Mouse (Mus musculus): ENCODE results near the gene A530016L24Rik.

Gene A530016L24Rik

DNA sequence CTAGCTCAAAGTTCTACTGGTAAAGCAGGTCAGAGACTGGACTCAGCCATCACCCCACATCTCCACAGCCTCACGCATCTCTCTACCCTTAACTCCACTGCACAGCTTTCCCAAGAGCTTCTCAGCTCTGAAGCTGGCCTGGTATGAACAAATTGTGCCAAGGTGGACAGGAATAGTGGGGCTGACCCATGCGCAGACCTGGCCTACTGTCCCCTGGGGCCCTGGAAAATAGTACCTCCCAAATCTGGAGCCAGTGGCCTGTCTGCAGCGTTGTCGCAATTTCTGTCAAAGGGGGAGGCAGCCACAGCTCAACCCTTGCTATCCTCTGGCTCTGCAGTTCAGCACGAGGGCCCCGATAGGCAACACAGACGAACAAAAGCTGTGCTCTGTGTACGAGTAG, at the start of gene A530016L24Rik:
TSS of gene A530016L24Rik (plus strand) at position 315 of the 400 bp plus-strand sequence.
- DNase-seq (ENCODE audit: extremely low read depth, low read depth, low spot score): no peak

DNA sequence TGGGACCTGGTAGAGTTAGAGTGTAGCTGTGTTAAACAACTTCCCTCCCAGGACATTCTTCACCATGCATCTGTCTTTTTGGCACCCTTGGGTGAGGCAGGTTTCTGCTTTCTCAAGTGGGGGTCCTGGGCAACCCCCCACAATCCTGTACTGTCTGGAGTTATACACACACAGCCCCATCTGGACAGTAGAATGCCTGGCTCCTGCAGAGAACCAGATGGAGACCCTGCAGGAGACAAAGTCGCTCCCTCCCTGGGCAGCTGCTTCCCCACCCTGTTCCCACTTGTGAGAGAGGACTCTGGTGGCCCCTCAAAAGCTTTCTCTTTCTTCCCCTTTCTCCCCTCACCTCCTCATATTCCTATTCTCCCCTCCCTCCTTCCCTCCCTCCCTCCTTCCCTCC, 49.3 kb upstream of the A530016L24Rik start:
- DNase-seq (ENCODE audit: extremely low read depth, low read depth, low spot score): no peak

DNA sequence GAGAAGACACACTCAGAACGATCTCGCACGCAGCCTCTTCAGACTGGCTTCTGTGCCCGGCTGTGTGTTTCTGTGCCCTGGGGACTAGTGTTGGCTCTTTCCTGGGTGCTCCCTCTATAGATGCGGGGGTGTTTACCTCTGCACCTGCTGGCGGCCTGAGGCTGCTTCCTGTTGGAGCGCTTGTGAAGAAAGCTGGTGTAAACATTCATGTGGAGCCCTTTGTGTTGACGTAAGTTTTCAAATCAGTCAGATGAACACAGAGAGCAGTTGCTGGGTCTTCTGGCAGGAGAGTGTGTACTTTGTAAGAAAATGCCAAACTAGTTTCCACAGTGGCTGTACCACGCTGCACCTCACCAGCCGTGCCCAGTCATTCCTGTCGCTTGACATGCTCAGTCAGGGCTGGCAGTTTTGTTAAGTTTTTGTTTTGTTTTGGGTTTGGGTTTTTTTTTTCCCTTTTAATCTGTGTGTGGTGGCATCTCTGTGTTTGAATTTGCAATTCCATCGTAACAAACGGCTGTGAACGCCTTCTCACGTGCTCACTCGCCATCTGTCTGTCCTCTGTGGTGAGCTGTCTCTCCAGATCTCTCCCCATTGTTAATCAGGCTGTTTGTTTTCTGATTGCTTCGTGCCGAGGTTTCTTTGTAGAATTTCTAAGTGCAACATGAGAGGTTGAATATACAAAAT, 40.0 kb upstream of the A530016L24Rik start:
- DNase-seq (ENCODE audit: extremely low read depth, low read depth, low spot score): no peak

GRCm38 (mm10) chr12:112449828-112450180, 39.4 kb upstream of the A530016L24Rik start:
- DNase-seq (ENCODE audit: extremely low read depth, low read depth, low spot score): no peak

- no peak for DNase-seq (ENCODE audit: extremely low read depth, low read depth, low spot score)
Observed at GRCm38 (mm10) chr12:112450883-112451282, 38.4 kb upstream of the A530016L24Rik start.

DNA sequence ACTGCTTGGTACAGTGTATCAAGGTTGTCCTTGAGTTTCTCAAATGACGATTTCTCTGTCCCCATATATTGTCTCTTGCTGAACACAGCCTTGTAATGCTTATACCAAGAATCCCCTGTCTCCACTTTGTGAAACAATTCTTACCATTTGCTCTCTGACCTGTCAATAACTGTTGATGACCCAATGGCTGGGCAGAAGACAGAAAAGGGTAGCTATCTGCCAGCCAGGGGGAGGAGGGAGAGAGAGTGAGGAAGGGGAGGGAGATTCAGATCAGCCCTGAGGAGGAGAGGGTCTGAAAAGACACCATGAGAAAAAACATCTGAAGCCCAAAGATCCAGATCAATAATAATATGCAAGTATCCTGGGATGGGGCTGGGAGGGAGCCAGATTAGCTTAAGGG, 37.9 kb upstream of the A530016L24Rik start:
- no peak for DNase-seq (ENCODE audit: extremely low read depth, low read depth, low spot score)

DNA sequence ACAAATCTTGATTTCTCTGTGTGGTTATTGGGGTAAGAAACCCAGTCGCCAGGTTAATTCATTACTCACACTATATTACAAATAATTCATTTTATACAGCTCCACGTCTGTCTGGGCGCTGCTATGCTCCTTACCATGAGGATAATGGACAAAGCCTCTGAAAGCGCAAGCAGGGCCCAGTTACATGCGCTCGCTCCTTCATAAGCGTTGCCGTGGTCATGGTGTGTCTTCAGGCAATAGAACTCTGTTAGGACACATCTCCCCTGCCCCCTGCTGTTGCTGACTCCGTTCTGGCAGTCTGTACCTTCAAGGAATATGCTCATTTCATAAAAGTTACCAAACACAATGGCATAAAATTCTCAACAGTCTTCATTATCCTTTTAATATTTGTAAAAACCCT, 37.4 kb upstream of the A530016L24Rik start:
- no peak for DNase-seq (ENCODE audit: extremely low read depth, low read depth, low spot score)

- DNase-seq (ENCODE audit: extremely low read depth, low read depth, low spot score): no peak
Observed at GRCm38 (mm10) chr12:112456144-112456713, 33.0 kb upstream of the A530016L24Rik start.

DNA sequence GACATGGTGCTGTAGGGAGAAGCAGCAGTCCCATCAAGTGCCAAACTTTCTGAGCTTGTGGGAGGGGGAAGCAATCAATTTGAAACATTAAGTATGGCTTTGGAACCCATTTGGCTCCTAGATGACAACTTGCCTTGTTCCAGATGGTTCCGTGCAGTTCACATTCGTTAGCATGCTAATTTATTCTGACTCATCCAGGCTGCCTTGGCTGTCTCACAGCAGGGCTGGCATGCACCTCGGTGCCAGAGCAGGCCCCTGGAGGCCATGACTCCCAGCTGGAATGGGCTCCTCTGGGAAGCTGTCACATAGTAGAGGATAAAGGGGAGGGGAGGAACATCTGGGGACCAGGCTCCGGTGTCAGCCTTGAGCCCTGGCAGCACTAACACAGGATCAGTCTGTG, 31.4 kb upstream of the A530016L24Rik start:
- DNase-seq (ENCODE audit: extremely low read depth, low read depth, low spot score): no peak

GRCm38 (mm10) chr12:112462423-112462822, 26.8 kb upstream of the A530016L24Rik start:
- no peak for DNase-seq (ENCODE audit: extremely low read depth, low read depth, low spot score)

GRCm38 (mm10) chr12:112463209-112463608, 26.0 kb upstream of the A530016L24Rik start:
- no peak for DNase-seq (ENCODE audit: extremely low read depth, low read depth, low spot score)

GRCm38 (mm10) chr12:112463750-112464444, 25.4 kb upstream of the A530016L24Rik start:
- DNase-seq (ENCODE audit: extremely low read depth, low read depth, low spot score): no peak

DNA sequence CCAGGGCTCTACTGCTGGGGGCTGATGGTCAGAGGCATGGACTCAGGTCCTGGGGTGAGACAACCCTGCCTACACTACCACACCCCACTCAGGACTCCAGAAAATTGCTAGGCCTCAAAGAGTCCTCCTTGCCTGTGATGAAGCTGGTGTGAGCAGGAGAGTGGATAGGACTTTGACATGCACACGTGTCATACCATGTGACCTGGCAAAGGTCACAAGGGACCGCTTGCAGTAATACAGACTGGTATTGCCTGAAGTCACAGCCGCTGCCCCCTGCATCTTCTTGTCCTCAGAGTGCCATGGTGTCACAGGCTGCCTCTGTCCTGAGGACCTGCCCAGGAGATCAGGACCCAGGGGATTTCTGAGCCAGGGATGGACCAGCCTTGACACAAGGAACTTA, 24.7 kb upstream of the A530016L24Rik start:
- DNase-seq (ENCODE audit: extremely low read depth, low read depth, low spot score): no peak

DNA sequence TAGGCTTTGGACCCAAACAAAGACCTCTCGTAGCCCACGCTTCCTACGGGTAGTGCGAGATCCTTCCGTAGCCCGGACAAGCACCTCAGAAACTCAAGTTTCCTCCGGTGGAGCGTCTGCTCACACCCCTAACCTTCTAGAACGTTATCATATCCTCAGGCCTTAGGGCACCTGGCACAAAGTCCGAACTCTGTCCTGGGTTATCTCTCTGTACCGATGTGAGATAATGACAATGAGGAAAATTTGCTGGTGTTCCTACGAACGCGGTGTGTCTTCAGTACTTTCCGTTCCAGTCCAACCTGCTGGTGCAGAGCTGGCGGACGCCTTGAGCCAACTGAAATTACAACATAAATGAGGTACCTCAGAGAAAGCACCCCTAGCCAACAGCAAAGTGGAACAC, 23.3 kb upstream of the A530016L24Rik start:
- DNase-seq (ENCODE audit: extremely low read depth, low read depth, low spot score): no peak

DNA sequence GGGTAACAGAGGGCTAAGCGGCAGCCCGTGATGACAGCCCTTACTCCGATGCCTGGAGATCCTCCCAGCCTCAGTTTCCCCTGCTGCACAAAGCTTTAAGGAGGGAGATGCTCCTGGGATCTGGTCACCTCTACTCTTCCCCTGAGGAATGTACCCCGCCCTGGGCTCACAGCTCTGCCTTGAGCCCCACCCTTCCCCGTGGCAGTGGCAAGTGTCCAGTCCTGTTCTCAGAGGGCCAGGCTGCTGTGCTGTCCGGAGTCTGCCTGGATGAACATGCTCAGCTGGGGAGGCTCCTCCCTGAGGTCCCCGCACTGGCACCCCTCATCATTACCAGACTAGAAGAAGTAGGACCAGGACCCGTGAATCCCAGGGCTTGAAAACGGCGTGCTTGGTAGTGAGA, 21.9 kb upstream of the A530016L24Rik start:
- no peak for DNase-seq (ENCODE audit: extremely low read depth, low read depth, low spot score)

DNA sequence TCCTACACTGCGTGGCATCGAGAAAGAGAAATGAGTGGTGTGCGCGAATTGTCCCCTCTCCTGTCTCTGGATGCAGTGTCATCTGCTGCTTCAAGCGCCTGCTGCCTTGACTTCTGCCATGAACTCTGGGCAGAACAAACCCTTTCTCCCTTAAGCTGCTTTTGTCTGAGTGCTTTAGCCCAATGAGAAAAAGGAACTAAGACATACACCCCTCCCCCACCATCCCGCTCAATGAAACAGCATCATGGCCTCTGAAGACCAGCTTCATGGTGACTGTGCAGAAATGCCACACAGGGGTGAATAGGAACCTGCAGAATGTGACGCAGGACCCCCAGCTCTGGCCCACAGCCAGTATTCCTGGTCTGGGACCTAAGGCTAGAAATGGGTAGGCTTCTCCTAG, 19.9 kb upstream of the A530016L24Rik start:
- no peak for DNase-seq (ENCODE audit: extremely low read depth, low read depth, low spot score)

DNA sequence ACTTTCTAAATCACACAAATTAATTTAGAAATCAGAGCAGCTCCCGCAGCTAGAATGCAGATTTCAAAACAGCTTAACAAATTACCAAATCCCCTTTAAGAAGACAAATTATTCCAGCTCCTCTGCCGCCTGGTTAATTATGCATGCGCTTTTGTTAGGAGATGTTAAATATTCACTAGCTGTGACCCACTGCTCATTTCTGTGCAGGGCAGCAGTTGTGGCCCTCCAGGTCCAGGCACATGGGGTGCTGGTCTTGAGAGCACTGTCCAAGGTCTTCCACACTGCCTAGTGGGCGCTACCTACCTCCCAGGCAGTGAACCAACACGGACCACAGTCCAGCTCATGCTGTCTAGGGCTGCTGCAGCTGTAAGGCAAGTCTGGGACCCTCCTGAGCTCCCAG, 19.0 kb upstream of the A530016L24Rik start:
- no peak for DNase-seq (ENCODE audit: extremely low read depth, low read depth, low spot score)

- no peak for DNase-seq (ENCODE audit: extremely low read depth, low read depth, low spot score)
Observed at GRCm38 (mm10) chr12:112473777-112474176, 15.5 kb upstream of the A530016L24Rik start.

- no peak for DNase-seq (ENCODE audit: extremely low read depth, low read depth, low spot score)
Observed at GRCm38 (mm10) chr12:112489535-112489934, 287 bp downstream of the A530016L24Rik start.

GRCm38 (mm10) chr12:112490444-112490939, 1.2 kb downstream of the A530016L24Rik start:
- no peak for DNase-seq (ENCODE audit: extremely low read depth, low read depth, low spot score)

DNA sequence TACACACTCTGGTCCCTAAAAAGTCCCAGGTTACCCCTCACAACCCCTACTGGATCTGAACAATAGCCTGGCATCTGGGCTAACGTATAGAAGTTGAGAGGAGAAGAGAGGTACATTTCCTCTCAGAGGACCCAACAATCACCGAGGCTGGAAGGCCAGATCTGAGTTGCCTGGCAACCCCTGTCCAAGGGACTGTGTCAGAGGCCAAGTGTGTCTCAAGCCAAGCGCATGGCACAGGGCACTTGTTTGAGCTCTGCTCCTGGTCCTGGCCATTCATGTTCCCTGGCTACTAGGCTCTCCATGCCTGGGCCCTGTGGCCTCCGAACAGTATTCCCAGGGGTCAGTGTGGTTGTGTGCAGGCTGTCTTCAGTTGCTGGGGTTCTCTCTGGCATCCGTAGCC, 6.9 kb downstream of the A530016L24Rik start:
- DNase-seq (ENCODE audit: extremely low read depth, low read depth, low spot score): no peak

- no peak for DNase-seq (ENCODE audit: extremely low read depth, low read depth, low spot score)
Observed at GRCm38 (mm10) chr12:112497731-112498130, 8.5 kb downstream of the A530016L24Rik start.
